Mouse (Mus musculus) lung, adult 18-20 months (tissue): ENCODE data around the gene Morc2a.

ENCODE experiments used
- DNase-seq, 2 experiments: peaks; one replicate each; pipeline ENCODE4 v3.0.0; 2022; ENCODE audit warnings: mixed read lengths in 2 of 2

Morc2a gene

GRCm38 (mm10) chr11:3684723-3685430 lies 35.9 kb downstream of the Morc2a start:
- DNase-seq = no peak

DNA sequence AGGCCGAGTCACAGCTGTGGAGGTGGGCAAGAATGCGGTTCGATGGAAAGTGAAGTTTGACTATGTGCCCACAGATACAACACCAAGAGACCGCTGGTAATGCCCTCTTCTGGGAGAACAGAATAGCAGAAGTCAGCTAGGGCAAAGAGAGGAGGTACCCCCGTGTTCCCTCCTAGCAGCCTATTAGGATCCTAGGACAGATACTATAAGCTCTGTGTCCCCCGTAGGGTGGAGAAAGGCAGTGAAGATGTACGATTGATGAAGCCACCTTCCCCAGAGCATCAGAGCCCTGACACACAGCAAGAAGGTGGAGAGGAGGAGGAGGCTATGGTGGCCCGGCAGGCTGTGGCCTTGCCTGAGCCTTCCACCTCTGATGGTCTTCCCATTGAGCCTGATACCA lies 36.4 kb downstream of the Morc2a start:
- DNase-seq = no peak

DNA sequence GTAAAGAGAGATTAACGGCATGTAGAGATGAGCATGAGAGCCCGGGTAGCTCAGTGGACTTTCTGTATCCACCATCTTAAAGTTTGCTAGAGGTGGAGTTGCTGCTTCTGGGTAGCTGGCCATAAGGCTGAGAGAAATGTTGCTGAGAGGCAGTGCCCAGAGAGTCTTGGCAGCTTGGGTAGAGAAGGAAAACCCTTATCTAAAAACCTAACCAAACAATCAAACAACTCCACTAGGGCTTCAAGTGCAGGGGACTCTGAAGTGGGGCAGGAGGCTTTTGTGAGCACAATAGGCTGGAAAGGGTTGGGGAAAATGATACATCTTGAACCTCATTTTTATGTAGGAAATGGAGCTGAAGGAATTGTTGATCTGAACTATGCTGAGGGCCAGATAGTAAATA lies 37.3 kb downstream of the Morc2a start:
- peak; percentile 43 to 68 for DNase-seq

GRCm38 (mm10) chr11:3686885-3687284 lies 37.9 kb downstream of the Morc2a start:
- DNase-seq = no peak

DNA sequence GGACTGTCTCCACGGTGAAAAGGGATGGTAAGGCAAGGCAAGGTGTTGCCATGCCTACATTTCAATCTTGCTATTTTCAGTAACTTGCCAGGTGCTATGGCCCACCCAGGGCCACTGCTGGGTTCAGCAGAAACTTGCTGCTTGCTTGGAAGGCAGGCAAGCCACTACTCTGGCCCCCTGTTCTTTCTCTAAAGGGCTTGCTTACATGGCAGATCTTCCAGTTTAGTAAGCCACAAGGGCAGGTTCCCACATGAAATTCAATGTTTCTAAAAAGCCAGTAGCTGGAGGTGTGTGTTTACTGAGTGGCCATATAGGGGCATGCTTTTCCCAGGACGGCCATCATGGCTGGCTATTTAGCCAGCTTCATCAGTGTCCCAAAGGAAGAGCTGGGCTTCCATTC lies 42.8 kb downstream of the Morc2a start:
- DNase-seq = no peak

DNA sequence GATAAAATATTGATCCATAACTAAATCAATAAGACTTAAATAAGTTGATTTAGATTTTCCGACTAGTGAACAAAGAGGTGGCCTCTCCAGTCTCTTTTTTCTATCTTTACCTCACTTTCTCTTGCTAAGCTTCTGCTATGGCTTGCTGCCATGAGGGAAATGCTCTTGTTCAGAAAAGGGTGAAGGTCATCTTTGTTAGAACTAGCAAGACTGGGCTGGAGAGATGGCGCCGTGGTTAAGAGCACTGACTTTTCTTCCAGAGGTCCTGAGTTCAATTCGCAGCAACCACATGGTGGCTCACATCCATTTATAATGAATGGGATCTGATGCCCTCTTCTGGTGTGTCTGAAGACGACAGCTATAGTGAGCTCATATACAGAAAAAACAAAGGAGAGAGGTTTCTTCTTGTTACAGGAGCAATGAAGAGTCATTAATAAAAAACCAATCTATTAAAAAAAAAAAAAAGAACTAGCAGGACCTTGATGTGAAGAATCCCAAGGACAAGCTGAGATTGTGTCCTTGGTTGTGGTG lies 47.2 kb downstream of the Morc2a start:
- no peak for DNase-seq

DNA sequence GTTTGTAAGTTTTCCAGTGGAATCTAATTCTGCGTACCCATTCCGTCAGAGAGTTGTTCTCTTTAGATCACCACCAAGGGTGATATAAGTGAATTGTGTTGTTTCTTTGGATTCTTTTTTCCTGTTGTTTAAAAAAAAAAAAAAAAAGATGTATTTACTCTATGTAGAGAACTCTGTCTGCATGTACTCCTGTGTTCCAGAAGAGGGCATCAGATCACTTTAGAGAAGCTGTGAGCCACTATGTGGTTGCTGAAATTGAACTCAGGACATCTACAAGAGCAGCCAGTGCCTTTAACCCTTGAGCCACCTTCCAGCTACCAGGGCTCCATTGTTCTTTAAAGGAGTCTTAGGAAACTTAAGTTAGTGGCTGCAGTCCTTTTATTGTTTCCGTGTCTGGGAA lies 48.5 kb downstream of the Morc2a start:
- DNase-seq = no peak

- DNase-seq = no peak
These were observed 54.4 kb downstream of the Morc2a start for GRCm38 (mm10) chr11:3703089-3703992.

DNA sequence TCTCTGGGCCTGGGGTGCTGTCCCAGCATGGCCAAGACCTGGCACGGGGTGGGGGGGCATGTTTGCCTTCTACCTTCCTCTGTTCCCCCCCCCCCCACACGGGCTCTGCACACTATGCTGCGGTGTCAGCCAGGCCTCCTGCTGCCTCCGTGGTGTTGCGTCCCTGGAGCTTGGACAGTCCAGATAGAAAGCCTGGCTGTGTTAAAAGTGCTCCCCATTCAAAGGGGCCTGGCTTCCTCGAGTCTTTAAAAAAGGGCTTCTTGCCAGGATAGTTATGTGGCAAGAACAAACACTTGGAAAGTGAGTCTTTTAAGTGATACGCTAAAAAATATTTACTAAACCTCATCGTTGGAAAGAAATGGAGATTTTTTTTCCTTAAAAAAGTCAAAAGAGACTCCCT lies 55.4 kb downstream of the Morc2a start:
- DNase-seq = peak in 1 of 2 experiments; percentile 30

- no peak for DNase-seq
These were observed 58.1 kb downstream of the Morc2a start for GRCm38 (mm10) chr11:3707057-3707456.

- DNase-seq = no peak
These were observed 61.2 kb downstream of the Morc2a start for GRCm38 (mm10) chr11:3710203-3710602.

- peak; percentile 42 to 43 for DNase-seq
These were observed 65.5 kb downstream of the Morc2a start for GRCm38 (mm10) chr11:3714486-3714885.

- DNase-seq = no peak
These were observed 67.7 kb downstream of the Morc2a start for GRCm38 (mm10) chr11:3716662-3717061.

DNA sequence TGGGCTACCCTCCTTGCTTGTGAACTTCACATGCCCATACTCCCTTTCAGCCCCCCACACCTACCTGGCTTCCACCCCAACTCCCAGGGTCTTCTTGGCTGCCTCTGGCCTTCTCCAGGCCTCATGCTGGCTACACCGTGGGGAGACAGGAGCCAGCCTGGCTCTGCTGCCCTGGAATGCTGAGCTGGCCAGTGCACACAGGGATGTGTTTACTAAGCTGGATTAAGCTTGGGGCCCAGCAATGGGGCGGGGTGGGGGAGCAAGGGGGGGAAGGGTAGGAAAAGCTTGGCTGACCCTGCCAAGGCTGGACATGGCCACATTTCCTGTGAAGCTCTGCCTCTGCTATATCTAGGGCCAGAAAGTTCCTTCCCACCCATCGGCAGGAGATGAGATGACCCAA lies 73.0 kb downstream of the Morc2a start:
- no peak for DNase-seq

DNA sequence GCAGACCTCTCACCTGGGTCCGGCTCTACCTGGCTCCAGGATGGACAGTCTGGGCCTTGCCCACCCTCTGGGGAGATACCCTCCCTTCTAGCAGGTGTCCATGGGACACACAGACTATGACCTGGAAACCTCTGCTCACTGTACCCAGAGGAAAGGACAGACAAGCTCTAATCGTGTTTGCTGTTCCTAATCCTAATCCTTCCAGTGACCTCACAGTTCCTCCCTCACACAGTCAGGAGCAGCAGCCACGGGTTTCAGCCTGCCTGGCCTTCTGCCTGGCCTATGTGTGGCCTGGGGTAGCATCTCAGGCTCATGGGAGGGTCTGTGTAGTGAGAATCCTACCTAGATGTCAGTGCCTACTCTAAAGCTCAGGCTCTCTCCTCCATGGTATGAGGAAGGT lies 73.9 kb downstream of the Morc2a start:
- DNase-seq = no peak

DNA sequence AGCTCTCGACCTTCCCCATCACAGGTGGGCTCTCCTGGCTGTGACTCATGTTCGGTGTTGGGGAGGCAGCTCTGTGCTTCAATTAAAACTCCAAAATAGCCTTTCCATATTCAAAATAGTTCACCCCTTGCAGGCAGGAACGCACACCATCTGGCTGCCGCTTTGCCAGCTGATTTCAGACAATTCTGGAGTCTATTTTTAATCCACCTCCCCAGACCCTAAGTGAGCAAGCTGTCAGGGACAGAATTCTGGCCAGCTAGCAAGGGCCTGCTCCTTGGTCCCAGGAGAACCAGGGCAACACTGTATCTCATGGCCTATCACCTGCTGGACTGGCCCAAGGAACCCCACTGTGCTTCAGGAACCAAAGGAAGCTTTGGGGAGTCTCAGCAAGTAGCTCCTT lies 74.9 kb downstream of the Morc2a start:
- no peak for DNase-seq

- DNase-seq = no peak
These were observed 75.7 kb downstream of the Morc2a start for GRCm38 (mm10) chr11:3724726-3725125.

- DNase-seq = no peak
These were observed 76.5 kb downstream of the Morc2a start for GRCm38 (mm10) chr11:3725331-3726054.

GRCm38 (mm10) chr11:3727438-3728105 lies 78.6 kb downstream of the Morc2a start:
- DNase-seq = no peak

GRCm38 (mm10) chr11:3731469-3731868 lies 82.5 kb downstream of the Morc2a start:
- no peak for DNase-seq

DNA sequence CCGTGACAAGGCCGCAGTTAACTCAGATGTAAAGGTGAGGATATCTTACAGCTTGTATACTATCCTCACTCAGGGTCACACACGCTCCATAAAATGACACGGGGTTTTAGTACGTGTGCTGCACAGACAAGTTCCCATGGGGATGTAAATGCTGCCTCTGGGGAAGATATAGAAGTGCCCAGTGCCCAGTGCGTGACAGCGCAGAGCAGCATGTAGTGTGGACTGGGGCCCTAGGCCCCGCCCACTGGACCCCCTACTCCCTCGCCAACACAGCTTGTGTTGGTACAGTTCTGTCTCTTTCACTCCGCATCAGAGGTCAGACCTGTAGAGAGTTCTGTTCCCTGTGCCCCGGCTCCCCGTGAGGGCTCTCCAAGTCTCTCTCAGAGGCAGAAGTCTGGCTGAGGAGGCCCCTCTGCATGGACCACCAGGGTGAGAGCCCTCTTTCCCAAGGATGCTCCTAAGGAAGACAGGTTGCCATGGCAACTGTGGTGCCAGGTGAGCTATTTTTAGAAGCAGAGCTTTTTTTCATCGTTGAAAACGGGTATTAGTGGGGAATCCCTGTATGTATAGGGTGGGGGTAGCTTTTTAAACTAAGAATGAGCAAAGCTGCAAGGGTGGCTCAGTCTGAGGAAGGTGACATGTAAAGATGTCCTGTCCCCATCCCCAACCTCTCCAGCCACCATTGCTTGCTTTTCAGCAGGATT lies 85.1 kb downstream of the Morc2a start:
- no peak for DNase-seq

GRCm38 (mm10) chr11:3735715-3736114 lies 86.7 kb downstream of the Morc2a start:
- DNase-seq = no peak
